Mouse (Mus musculus) liver, embryonic 16.5 days (tissue): ENCODE results near the gene Bbx. TPM values are rescaled to one million over a fixed set of nuclear protein-coding genes. Genes with fewer than 3 reads are reported as not detected.

Experiments used
- ATAC-seq: fragments of 200-750 bp; cut with Nextera tagmentation; 2 replicates; pipeline ENCODE4 v1.8.0; 2017; ENCODE audit warnings: low read depth, mild to moderate bottlenecking, moderate number of reproducible peaks, moderate library complexity
- H3K27ac ChIP-seq: fragments of 300-500 bp; sonication (generic); 2 replicates; pipeline ENCODE4 v1.5.1; 2014; ENCODE audit warnings: mild to moderate bottlenecking, low read length
- H3K27me3 ChIP-seq: fragments of 300-500 bp; sonication (generic); 2 replicates; pipeline ENCODE4 v1.6.1; 2014; ENCODE audit warnings: low read depth, low read length, mixed read lengths; ENCODE audit not compliant: control insufficient read depth, insufficient read depth
- H3K36me3 ChIP-seq: fragments of 300-500 bp; sonication (generic); 2 replicates; pipeline ENCODE4 v1.6.1; 2014; ENCODE audit warnings: mild to moderate bottlenecking; ENCODE audit not compliant: control insufficient read depth, insufficient read depth
- H3K4me1 ChIP-seq: fragments of 300-500 bp; sonication (generic); 2 replicates; pipeline ENCODE4 v1.6.1; 2014; ENCODE audit warnings: low read depth, low read length, mixed read lengths; ENCODE audit not compliant: control insufficient read depth
- H3K4me2 ChIP-seq: fragments of 300-500 bp; sonication (generic); 2 replicates; pipeline ENCODE4 v1.6.1; 2014; ENCODE audit warnings: low read depth, low read length, mixed read lengths
- H3K4me3 ChIP-seq: fragments of 300-500 bp; sonication (generic); 2 replicates; pipeline ENCODE4 v1.5.1; 2014; ENCODE audit warnings: low read depth, mild to moderate bottlenecking, low read length
- H3K9ac ChIP-seq: fragments of 300-500 bp; sonication (generic); 2 replicates; pipeline ENCODE4 v1.6.1; 2014; ENCODE audit warnings: low read depth, low read length
- H3K9me3 ChIP-seq: fragments of 300-500 bp; sonication (generic); replicated peaks from 2 replicates; pipeline ENCODE4 v1.6.1; 2016; ENCODE audit warnings: low read length; ENCODE audit not compliant: control insufficient read depth
- WGBS: fragments of 180-500 bp; shearing (Covaris S2); extraction: QIAGEN DNeasy Blood & Tissue Kit; methylation state at CpG from one replicate; pipeline ENCODE4 v1.1.7; 2014; ENCODE audit not compliant: insufficient replicate concordance; 5-methylcytosine and 5-hydroxymethylcytosine counted together
- polyA plus RNA-seq: library from polyadenylated mRNA; unstranded; fragments of >200 nt; fragmentation: Nextera tagmentation; extraction: Ambion mirVana; gene quantifications from 2 replicates; pipeline ENCODE4 v1.2.1, GENCODE M21; 2015

Bbx gene
- polyA plus RNA-seq, 1 experiment from 2014 or later: 6.2 TPM

DNA sequence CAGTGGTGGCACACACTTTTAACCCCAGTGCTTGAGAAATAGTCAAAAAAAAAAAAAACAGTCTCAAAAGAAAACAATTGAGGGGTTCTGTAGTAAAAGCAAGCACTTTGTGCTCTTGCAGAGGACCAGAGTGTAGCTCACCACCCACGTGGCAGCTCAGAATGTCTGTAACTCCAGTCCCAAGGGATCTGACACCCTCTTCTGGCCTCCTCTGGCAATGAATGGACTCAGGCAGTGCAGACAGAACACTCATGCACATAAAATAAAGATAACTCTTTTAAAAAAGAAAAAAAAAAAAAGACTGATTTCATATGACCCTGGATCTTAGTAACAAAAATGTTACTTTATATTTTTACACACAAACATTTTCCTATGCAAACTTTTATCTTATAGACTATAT lies 12.1 kb downstream of the Bbx start:
- H3K36me3 ChIP-seq: no peaks in the 10 kb centered on the region
- WGBS: 38% methylated on average over 1 of the region's 1 CpGs

DNA sequence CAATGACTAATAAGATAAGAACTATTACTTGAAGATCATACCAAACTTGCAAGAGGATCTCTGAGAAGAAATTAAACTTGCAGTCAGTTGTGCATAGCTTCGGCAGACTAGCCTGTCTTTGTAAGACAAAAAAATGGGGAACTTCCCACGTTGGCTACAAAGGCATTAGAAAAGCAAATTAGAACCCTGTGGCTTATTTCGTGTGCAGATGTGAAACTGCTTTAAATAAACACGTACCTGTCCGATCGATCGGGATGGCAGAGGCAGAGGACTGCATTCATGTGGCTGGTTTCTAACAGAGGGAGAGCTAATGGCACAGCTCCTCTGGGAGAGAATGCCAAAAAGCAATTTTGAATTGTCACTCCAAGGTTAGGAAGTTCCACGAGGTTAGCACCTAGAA lies 16.8 kb downstream of the Bbx start:
- H3K4me1 ChIP-seq: no peaks in the 10 kb centered on the region
- H3K4me2 ChIP-seq: no peak overlapping the region

More for the DNA sequence above, 12.1 kb downstream of the Bbx start:
- Histone ChIP-seq H3K27me3 (no peaks in the 10 kb centered on the region), H3K9me3 (no peaks in the 10 kb centered on the region), H3K4me2 (no peak overlapping the region), H3K9ac (no peak overlapping the region), H3K27ac (no peak overlapping the region), H3K4me3 (no peak overlapping the region), H3K4me1 (no peaks in the 10 kb centered on the region)
- no peak for ATAC-seq

DNA sequence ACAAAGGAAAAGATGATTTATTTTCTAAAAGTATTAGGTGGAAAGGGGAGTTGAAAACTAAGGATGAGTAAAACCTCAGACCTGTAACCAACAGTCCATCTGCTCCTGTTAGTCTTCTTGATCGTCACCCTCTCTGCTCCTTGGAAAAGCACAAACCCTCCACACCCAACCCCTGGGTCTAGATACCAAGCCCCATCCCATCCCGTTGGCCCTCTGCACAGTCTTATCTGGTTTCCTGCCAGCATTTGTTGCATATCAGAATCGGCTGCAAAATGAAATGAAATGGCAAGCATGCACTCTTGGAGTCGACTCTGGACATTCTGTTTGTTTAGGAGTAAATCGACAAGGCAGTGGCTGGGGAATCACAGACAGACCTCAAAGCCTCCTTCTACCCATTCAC lies 29.3 kb downstream of the Bbx start:
- H3K27ac ChIP-seq: no peak overlapping the region
- peaks cover 5% of the 10 kb centered on the region for H3K4me1 ChIP-seq
- H3K4me3 ChIP-seq: no peak overlapping the region
- H3K36me3 ChIP-seq: no peaks in the 10 kb centered on the region
- H3K4me2 ChIP-seq: no peak overlapping the region
- WGBS: 13% methylated on average over 5 of the region's 5 CpGs
- H3K9ac ChIP-seq: no peak overlapping the region
- peak; percentile 62 for ATAC-seq
- no peaks in the 10 kb centered on the region for H3K9me3 ChIP-seq
- no peaks in the 10 kb centered on the region for H3K27me3 ChIP-seq

More for the DNA sequence above, 16.8 kb downstream of the Bbx start:
- Histone ChIP-seq H3K27me3 (no peaks in the 10 kb centered on the region), H3K4me3 (no peak overlapping the region), H3K9ac (no peak overlapping the region), H3K36me3 (no peaks in the 10 kb centered on the region), H3K9me3 (no peaks in the 10 kb centered on the region), H3K27ac (no peak overlapping the region)
- WGBS: 61% methylated on average over 8 of the region's 8 CpGs
- no peak for ATAC-seq

DNA sequence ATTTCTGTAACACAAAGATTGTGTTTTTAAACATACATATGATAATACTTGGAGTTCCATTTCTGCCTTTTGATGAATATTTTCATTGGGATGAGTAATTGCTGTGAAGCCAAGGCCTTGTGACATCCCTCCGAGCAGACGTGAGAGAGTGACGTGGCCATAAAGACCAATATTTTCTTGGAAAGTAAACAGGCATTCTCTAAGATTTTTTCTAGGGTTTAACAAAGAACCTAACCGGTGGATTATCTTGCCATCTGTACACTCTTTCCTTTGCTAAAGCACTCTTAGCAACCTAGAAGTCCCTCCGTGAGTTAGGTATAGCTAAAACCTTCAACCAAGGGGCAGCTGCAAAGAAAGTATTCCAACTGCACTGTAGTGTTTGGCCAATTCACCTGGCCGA lies 32.4 kb downstream of the Bbx start:
- Histone ChIP-seq H3K9ac (no peak overlapping the region), H3K27me3 (no peaks in the 10 kb centered on the region), H3K4me1 (peaks cover 5% of the 10 kb centered on the region), H3K9me3 (no peaks in the 10 kb centered on the region), H3K27ac (no peak overlapping the region), H3K36me3 (no peaks in the 10 kb centered on the region), H3K4me2 (no peak overlapping the region), H3K4me3 (no peak overlapping the region)
- ATAC-seq: no peak
- 65% methylated on average over 6 of the region's 6 CpGs for WGBS

DNA sequence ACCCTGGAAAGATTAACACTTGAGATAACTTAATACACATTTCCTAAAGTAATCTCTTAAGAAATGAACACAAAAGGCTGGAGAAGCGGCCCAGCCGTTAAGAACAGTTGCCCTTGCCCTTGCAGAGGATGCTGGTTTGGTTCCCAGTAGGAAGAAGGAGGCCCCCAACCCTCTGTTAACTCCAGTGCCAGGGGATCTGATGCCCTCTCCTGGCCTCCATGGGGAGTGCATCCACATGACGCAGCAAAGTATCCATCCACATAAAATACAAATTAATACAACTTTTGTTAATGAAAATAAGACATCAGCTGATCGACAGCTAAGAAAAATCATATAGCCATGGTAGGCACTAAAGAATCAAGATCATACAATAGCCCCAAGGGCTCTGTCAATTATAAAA lies 33.6 kb downstream of the Bbx start:
- no peaks in the 10 kb centered on the region for H3K9me3 ChIP-seq
- WGBS: 73% methylated on average over 4 of the region's 4 CpGs
- H3K36me3 ChIP-seq: no peaks in the 10 kb centered on the region
- no peak overlapping the region for H3K4me2 ChIP-seq
- no peak overlapping the region for H3K27ac ChIP-seq
- peaks cover 5% of the 10 kb centered on the region for H3K4me1 ChIP-seq
- H3K4me3 ChIP-seq: no peak overlapping the region
- no peak for ATAC-seq
- no peaks in the 10 kb centered on the region for H3K27me3 ChIP-seq
- no peak overlapping the region for H3K9ac ChIP-seq

DNA sequence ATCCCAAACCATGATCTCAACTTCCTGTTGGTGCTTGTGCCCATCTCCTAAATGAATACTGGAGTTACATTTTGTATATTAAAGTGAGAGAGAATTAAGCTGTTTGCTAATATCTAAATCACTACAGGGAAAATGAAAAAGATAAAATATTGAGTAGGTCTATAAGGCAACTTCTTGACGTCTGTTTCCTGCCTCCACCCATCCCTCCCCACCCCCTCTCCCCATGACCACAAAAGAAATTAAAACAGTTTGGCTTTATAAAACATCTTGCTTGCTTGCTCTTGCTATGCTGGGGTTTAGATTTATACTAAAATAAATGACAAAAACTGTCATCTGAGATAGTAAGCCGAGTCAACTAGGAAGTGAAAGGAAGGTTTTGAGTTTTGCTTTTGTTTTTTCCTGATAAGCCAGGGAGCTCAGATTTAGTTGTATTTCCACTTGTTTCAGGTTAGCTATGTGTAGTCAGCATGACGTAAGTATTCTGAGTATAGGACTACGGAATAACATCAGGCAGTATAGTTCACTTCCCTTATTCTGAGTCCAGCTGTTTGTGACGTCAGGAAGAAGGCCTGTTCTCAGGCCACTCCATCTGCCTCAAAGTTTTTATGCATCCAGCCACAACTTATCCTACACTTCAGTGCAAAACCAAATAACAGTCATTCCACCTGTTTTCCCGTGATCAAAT lies 36.1 kb downstream of the Bbx start:
- Histone ChIP-seq H3K9ac (no peak overlapping the region), H3K9me3 (no peaks in the 10 kb centered on the region), H3K36me3 (no peaks in the 10 kb centered on the region), H3K27me3 (no peaks in the 10 kb centered on the region), H3K4me2 (no peak overlapping the region), H3K4me3 (no peak overlapping the region), H3K27ac (no peak overlapping the region), H3K4me1 (no peaks in the 10 kb centered on the region)
- 28% methylated on average over 6 of the region's 6 CpGs for WGBS
- no peak for ATAC-seq

DNA sequence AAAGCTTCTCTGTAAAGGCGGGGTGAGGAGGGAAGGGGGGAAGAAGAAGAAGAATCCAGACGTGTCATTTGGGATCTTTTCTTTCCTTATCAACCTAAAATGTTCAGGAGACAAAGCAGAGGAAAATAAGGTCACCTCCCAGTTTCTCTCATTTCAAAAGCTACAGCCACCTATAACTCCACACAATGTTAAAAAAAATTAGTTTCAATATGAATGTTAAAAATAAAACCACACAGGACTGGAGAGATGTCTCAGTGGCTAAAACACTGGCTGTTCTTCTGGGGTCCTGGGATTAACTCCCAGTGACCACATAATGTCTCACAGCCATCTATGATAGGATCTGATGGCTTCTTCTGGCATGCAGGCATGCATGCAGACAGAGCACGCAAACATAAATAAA lies 43.7 kb downstream of the Bbx start:
- Histone ChIP-seq H3K4me1 (no peaks in the 10 kb centered on the region), H3K4me3 (no peak overlapping the region), H3K27me3 (no peaks in the 10 kb centered on the region), H3K27ac (no peak overlapping the region), H3K9ac (no peak overlapping the region), H3K36me3 (no peaks in the 10 kb centered on the region), H3K9me3 (no peaks in the 10 kb centered on the region), H3K4me2 (no peak overlapping the region)
- WGBS: 56% methylated on average over 3 of the region's 3 CpGs
- no peak for ATAC-seq

DNA sequence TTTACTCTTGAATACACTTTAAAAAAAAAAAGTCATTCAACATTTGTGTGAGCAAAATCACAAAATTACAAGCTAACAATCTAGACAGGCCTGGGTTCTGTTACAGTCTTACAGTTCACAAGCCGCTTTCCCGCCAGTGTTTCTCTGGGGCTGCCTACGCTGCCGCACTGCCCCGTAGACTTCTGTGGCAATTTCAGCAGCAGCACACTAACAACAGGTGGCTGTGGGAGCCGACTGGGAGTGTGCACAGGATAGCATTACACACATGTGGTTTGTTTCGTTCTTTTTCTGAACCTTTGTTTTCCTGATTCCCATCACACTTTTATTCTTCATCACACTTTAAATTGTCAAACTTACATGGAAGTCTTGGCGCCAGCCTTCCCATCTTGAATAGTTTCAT lies 48.6 kb downstream of the Bbx start:
- Histone ChIP-seq H3K9ac (no peak overlapping the region), H3K27me3 (no peaks in the 10 kb centered on the region), H3K27ac (no peak overlapping the region), H3K36me3 (no peaks in the 10 kb centered on the region), H3K4me3 (no peak overlapping the region), H3K9me3 (no peaks in the 10 kb centered on the region), H3K4me1 (no peaks in the 10 kb centered on the region; the same call in 1 of the 2 replicates), H3K4me2 (no peak overlapping the region)
- ATAC-seq: no peak
- WGBS: 82% methylated on average over 8 of the region's 8 CpGs

DNA sequence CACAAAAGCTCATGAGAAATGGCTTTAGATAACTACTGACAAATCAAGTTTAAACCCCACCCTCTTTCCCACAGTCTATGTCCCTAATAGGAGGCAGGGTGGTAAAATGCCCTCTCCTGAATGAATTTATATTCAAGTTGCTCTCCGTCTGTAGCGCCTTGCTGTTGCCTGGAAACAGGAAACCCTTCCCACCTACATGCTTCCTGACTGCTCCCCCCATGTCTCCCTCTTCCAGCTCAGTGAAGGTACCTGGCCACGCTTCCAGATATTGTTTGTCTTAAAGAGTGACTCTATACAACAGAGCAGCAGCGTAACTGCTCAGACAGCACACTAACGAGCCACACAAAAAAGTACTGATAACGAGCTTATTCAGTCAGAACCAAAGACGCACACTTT lies 50.8 kb downstream of the Bbx start:
- 29% methylated on average over 7 of the region's 7 CpGs for WGBS
- no peaks in the 10 kb centered on the region for H3K27me3 ChIP-seq
- no peak overlapping the region for H3K4me3 ChIP-seq
- H3K4me2 ChIP-seq: no peak overlapping the region; the same call in 1 of the 2 replicates
- H3K4me1 ChIP-seq: no peaks in the 10 kb centered on the region; the same call in 1 of the 2 replicates
- no peak overlapping the region for H3K27ac ChIP-seq
- ATAC-seq: no peak
- no peaks in the 10 kb centered on the region for H3K36me3 ChIP-seq
- no peak overlapping the region for H3K9ac ChIP-seq
- no peaks in the 10 kb centered on the region for H3K9me3 ChIP-seq
